Mouse (Mus musculus): ENCODE measurements around the gene Cend1. TPM values are rescaled to one million over a fixed set of nuclear protein-coding genes. Genes with fewer than 3 reads are reported as not detected.
"Not testable (repeated sequence)": the region's sequence is repeated elsewhere in the genome, so short reads cannot be mapped to it uniquely, and the experiment has no call there.

The Cend1 gene
- polyA plus RNA-seq, 1 experiment from 2014 or later: 46.9 TPM

DNA sequence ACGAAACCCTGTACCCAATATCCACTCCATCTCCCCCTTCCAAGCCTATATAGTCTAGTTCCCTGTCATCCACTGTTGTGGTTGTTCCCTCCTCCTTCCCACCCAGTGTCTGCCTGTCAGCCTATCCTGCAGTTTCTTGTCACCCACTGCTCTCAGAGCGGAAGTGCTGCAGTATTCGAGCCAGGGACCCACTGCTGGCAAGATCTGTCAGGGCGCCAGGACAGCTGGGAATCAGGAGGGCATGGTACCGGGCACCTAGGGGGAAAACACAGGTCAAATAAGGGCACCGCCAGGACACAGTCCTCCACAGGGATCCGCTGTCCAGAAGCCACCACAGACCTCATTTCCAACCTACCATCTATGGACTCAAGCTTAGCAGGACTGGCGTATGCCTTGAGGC lies 18.7 kb downstream of the Cend1 start:
- H3K9me3 ChIP-seq (ENCODE audit: control insufficient read depth, low read length): no peaks in the 10 kb centered on the region
- H3K27me3 ChIP-seq (ENCODE audit: control insufficient read depth, insufficient read depth, low read length): no peaks in the 10 kb centered on the region
- H3K4me2 ChIP-seq (replicated peaks): no peak overlapping the region
- WGBS: 91% methylated on average over 8 of the region's 8 CpGs
- DNase-seq (ENCODE audit: low spot score) (no peak), ATAC-seq (ENCODE audit: low FRiP score) (no peak)
- no peak overlapping the region for H3K27ac ChIP-seq
- no peak overlapping the region for H3K4me3 ChIP-seq (replicated peaks; ENCODE audit: low read length)
- no peak overlapping the region for H3K9ac ChIP-seq
- peaks cover 13% of the 10 kb centered on the region for H3K4me1 ChIP-seq (replicated peaks; ENCODE audit: control insufficient read depth, insufficient read depth, low read length)
- H3K36me3 ChIP-seq (replicated peaks; ENCODE audit: control insufficient read depth, insufficient read depth): peaks cover 32% of the 10 kb centered on the region; the same call in 1 of the 2 replicates

DNA sequence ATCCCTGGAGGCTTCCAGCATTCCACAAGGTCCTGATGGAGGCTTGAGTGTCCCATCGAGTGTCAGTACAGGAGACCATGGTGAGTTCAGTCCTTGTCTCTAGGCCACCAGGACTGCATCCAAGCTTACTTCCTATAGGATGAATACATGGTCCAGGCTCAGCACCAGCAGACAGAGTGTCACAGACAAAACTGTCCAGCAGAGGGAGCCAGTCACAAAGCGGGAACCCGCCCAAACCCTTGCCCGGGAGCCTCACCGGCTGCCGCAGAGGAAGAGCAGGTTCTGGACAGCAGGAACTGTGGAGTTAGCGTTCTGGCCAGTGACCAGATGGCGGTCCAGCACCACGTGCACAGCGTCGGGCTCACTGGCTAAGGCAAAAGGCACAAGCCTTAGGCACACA lies 20.5 kb downstream of the Cend1 start:
- 13% methylated on average over 11 of the region's 11 CpGs for WGBS
- peak overlapping the region; percentile 40 for H3K9ac ChIP-seq
- H3K4me1 ChIP-seq (replicated peaks; ENCODE audit: control insufficient read depth, insufficient read depth, low read length): peaks cover 8% of the 10 kb centered on the region
- no peak overlapping the region for H3K4me3 ChIP-seq (replicated peaks; ENCODE audit: low read length)
- DNase-seq (ENCODE audit: low spot score) (peak; percentile 87), ATAC-seq (ENCODE audit: low FRiP score) (peak; percentile 69)
- 0 out of 2 replicates have a peak overlapping the region, but pooled peaks have one; percentile 7 for H3K4me2 ChIP-seq (replicated peaks)
- H3K9me3 ChIP-seq (ENCODE audit: control insufficient read depth, low read length): no peaks in the 10 kb centered on the region
- peaks cover 38% of the 10 kb centered on the region; the same call in 1 of the 2 replicates for H3K36me3 ChIP-seq (replicated peaks; ENCODE audit: control insufficient read depth, insufficient read depth)
- 0 out of 2 replicates have a peak overlapping the region, but pooled peaks have one; percentile 34 for H3K27ac ChIP-seq
- no peaks in the 10 kb centered on the region for H3K27me3 ChIP-seq (ENCODE audit: control insufficient read depth, insufficient read depth, low read length)

DNA sequence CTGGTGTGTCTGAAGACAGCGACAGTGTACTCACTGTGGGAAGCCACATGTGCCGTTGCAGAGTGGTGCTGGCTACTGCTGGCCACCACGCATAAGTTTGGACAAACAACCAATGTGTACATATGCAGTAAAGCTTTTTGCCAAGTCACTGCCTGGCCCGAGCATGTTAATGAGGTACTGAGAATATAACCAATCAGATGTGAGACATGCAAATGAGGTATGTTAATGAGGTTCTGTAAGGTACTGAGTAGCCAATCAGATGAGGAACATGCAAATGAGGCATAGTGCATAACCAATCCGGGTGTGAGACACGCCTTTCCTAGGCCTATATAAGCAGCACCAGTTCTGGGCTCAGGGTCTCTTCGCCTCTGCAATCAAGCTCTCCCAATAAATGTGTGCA lies 21.6 kb downstream of the Cend1 start:
- peaks cover 47% of the 10 kb centered on the region for H3K36me3 ChIP-seq (replicated peaks; ENCODE audit: control insufficient read depth, insufficient read depth)
- H3K27me3 ChIP-seq (ENCODE audit: control insufficient read depth, insufficient read depth, low read length); DNase-seq (ENCODE audit: low spot score); ATAC-seq (ENCODE audit: low FRiP score); H3K4me3 ChIP-seq (replicated peaks; ENCODE audit: low read length); H3K4me2 ChIP-seq (replicated peaks); H3K27ac ChIP-seq; H3K9ac ChIP-seq; H3K4me1 ChIP-seq (replicated peaks; ENCODE audit: control insufficient read depth, insufficient read depth, low read length); H3K9me3 ChIP-seq (ENCODE audit: control insufficient read depth, low read length): not testable (repeated sequence)
- 95% methylated on average over 7 of the region's 7 CpGs for WGBS

DNA sequence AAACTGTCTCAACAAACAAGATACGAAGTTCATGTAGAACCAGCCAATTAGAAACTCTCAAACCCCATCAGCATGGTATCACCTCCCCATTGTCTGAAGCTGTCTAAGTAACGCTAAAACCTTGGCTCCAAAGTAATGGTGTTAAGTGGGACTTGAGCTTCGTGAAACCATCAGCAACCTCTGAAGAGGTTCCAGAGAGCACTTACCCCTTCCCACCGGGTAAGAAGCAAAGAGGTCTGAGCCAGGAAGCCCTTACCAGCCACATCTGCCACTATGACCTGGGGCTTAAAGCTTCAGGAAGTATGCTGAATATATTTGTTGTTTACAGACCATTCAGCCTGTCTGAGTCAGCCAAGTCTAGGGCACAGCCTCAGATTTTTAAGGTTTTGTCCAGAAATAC lies 23.8 kb downstream of the Cend1 start:
- Histone ChIP-seq H3K9me3 (ENCODE audit: control insufficient read depth, low read length) (no peaks in the 10 kb centered on the region), H3K4me2 (replicated peaks) (no peak overlapping the region), H3K36me3 (replicated peaks; ENCODE audit: control insufficient read depth, insufficient read depth) (peaks cover 65% of the 10 kb centered on the region), H3K27ac (no peak overlapping the region), H3K27me3 (ENCODE audit: control insufficient read depth, insufficient read depth, low read length) (no peaks in the 10 kb centered on the region), H3K9ac (no peak overlapping the region), H3K4me1 (replicated peaks; ENCODE audit: control insufficient read depth, insufficient read depth, low read length) (no peaks in the 10 kb centered on the region; the same call in 1 of the 2 replicates), H3K4me3 (replicated peaks; ENCODE audit: low read length) (no peak overlapping the region)
- ATAC-seq (ENCODE audit: low FRiP score): no peak
- 88% methylated on average over 4 of the region's 4 CpGs for WGBS
- no peak for DNase-seq (ENCODE audit: low spot score)

DNA sequence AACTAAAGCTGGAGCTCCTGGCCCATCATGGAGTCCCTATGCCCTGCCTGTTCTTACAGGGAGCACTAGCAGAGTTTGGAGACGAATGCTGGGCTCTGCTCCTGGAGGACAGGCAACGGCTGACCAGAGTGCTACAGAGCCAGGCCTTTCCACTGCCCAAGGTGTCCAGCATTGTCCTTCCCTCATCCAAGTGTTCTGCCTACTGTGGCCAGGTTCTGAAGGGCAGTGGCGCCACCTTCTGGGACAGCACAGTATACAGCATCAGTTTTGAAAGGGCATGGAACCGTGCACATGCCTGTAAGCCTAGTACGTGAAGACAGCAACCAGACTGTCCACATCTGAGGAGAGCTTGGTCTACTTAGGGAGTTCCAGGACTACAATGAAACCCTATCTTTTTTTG lies 26.0 kb downstream of the Cend1 start:
- DNase-seq (ENCODE audit: low spot score) (peak; percentile 29), ATAC-seq (ENCODE audit: low FRiP score) (no peak)
- H3K27ac ChIP-seq: no peak overlapping the region
- H3K9me3 ChIP-seq (ENCODE audit: control insufficient read depth, low read length): no peaks in the 10 kb centered on the region
- H3K4me1 ChIP-seq (replicated peaks; ENCODE audit: control insufficient read depth, insufficient read depth, low read length): no peaks in the 10 kb centered on the region
- 46% methylated on average over 5 of the region's 5 CpGs for WGBS
- H3K27me3 ChIP-seq (ENCODE audit: control insufficient read depth, insufficient read depth, low read length): no peaks in the 10 kb centered on the region
- H3K4me2 ChIP-seq (replicated peaks): no peak overlapping the region
- no peak overlapping the region for H3K9ac ChIP-seq
- H3K4me3 ChIP-seq (replicated peaks; ENCODE audit: low read length): no peak overlapping the region
- peaks cover 65% of the 10 kb centered on the region for H3K36me3 ChIP-seq (replicated peaks; ENCODE audit: control insufficient read depth, insufficient read depth)

DNA sequence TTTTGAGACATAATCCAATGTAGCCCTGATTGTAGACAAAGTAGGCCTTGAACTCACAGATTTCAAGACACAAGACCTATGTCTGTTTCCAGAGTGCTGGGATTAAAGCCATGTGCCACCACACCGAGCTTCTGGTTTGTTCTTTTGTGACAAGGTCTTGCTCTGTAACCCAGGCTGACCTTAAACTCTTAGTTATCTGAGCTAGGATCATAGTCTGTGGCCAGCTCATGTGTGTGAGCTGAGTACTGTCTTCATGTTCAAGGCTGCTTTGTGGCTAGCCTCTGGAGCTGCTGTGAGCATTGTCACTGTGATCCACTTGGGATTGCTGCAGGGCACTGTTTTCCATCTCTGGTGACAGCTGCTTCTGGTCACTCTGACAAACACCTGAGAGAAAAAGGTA lies 33.9 kb downstream of the Cend1 start:
- DNase-seq (ENCODE audit: low spot score) (no peak), ATAC-seq (ENCODE audit: low FRiP score) (no peak)
- Histone ChIP-seq H3K4me3 (replicated peaks; ENCODE audit: low read length) (no peak overlapping the region), H3K4me2 (replicated peaks) (no peak overlapping the region), H3K36me3 (replicated peaks; ENCODE audit: control insufficient read depth, insufficient read depth) (peaks cover 48% of the 10 kb centered on the region), H3K4me1 (replicated peaks; ENCODE audit: control insufficient read depth, insufficient read depth, low read length) (peaks cover 12% of the 10 kb centered on the region), H3K27ac (no peak overlapping the region), H3K9me3 (ENCODE audit: control insufficient read depth, low read length) (no peaks in the 10 kb centered on the region), H3K9ac (no peak overlapping the region), H3K27me3 (ENCODE audit: control insufficient read depth, insufficient read depth, low read length) (no peaks in the 10 kb centered on the region)
- 74% methylated on average over 1 of the region's 1 CpGs for WGBS

DNA sequence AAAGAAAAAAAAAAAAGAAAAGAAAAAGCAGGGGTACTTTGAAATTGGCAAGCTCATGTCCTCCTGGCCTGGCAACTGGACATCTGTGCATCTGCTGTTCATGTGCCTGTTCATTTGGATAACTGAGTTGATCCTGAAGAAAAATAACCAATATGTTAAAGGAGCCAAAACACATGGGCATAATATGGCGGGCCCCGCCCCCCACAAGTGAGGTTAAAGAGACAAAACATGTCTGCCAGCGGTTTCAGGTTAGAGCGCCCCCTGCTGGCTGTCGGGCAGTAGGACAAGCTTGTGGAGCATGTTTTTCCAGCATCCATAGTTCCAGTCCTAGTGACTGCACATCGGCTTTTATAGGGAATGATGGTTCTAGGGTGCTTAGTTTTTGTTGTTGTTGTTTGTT lies 34.5 kb downstream of the Cend1 start:
- DNase-seq (ENCODE audit: low spot score) (peak; percentile 55), ATAC-seq (ENCODE audit: low FRiP score) (no peak)
- H3K27me3 ChIP-seq (ENCODE audit: control insufficient read depth, insufficient read depth, low read length): no peaks in the 10 kb centered on the region
- no peaks in the 10 kb centered on the region for H3K9me3 ChIP-seq (ENCODE audit: control insufficient read depth, low read length)
- no peak overlapping the region for H3K4me3 ChIP-seq (replicated peaks; ENCODE audit: low read length)
- no peak overlapping the region for H3K9ac ChIP-seq
- H3K27ac ChIP-seq: no peak overlapping the region
- H3K36me3 ChIP-seq (replicated peaks; ENCODE audit: control insufficient read depth, insufficient read depth): peaks cover 42% of the 10 kb centered on the region
- peaks cover 12% of the 10 kb centered on the region for H3K4me1 ChIP-seq (replicated peaks; ENCODE audit: control insufficient read depth, insufficient read depth, low read length)
- H3K4me2 ChIP-seq (replicated peaks): no peak overlapping the region
- 22% methylated on average over 6 of the region's 6 CpGs for WGBS

DNA sequence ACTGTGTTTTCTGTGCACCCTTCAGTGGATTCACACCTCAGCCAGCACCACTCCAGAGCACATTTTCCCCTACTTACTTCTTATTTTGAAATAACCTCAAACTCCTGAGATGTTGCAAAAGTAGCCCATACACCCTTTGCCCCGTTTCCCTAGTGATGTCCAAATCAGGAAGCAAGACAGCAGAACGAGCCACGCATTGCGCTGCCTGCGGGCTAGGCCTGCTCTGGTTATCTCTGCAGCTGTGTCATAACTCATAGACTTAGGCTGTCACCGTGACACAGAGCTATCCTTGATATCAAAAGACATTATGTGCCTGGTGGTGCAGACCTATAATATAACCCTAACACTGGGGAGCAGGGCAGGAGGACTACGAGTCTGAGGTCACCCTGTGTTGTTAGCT lies 35.1 kb downstream of the Cend1 start:
- H3K36me3 ChIP-seq (replicated peaks; ENCODE audit: control insufficient read depth, insufficient read depth): peaks cover 36% of the 10 kb centered on the region
- DNase-seq (ENCODE audit: low spot score) (no peak), ATAC-seq (ENCODE audit: low FRiP score) (no peak)
- no peak overlapping the region for H3K4me2 ChIP-seq (replicated peaks)
- H3K9ac ChIP-seq: no peak overlapping the region
- 92% methylated on average over 7 of the region's 7 CpGs for WGBS
- H3K4me1 ChIP-seq (replicated peaks; ENCODE audit: control insufficient read depth, insufficient read depth, low read length): peaks cover 12% of the 10 kb centered on the region
- H3K4me3 ChIP-seq (replicated peaks; ENCODE audit: low read length): no peak overlapping the region
- H3K27ac ChIP-seq: no peak overlapping the region
- no peaks in the 10 kb centered on the region for H3K9me3 ChIP-seq (ENCODE audit: control insufficient read depth, low read length)
- no peaks in the 10 kb centered on the region for H3K27me3 ChIP-seq (ENCODE audit: control insufficient read depth, insufficient read depth, low read length)

DNA sequence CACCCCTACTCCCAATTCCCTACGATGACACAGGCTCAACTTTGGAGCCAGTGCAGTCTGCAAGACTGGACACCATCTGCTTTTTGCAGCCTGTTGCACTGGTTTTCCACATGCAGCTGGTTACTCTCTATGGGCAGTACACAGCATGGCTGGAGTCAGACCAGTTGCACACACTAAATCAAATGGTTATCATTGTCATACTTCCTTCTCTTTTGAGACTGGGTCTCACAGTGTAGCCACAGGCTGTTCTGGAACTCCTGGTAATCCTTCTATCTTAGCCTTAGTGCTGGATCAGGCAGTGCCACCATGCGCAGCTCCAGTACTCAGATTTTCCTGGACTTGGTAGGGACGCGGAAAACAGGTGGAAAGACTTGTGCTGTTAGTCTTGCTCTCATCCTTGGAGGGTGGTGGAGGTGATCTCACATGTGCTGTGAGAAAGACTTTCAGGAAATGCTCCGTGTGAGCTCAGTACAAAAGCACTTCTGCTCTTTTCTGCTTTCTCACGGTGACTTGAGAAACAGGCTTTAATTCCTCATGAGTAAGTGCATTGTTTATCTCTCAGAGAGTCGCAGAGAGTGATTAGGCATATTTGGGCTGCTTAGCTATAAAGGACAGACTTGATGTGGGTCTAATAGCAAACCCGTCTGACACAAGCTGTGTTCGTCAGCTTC lies 36.6 kb downstream of the Cend1 start:
- Histone ChIP-seq H3K36me3 (replicated peaks; ENCODE audit: control insufficient read depth, insufficient read depth) (peaks cover 21% of the 10 kb centered on the region), H3K9ac (peak overlapping the region; percentile 87), H3K4me3 (replicated peaks; ENCODE audit: low read length) (peak overlapping the region; percentile 55), H3K4me2 (replicated peaks) (peak overlapping the region; percentile 95), H3K4me1 (replicated peaks; ENCODE audit: control insufficient read depth, insufficient read depth, low read length) (peaks cover 12% of the 10 kb centered on the region), H3K27ac (peak overlapping the region; percentile 73; the same call in 1 of the 2 replicates), H3K9me3 (ENCODE audit: control insufficient read depth, low read length) (no peaks in the 10 kb centered on the region), H3K27me3 (ENCODE audit: control insufficient read depth, insufficient read depth, low read length) (no peaks in the 10 kb centered on the region)
- no peak for DNase-seq (ENCODE audit: low spot score)
- WGBS: 26% methylated on average over 9 of the region's 9 CpGs
- ATAC-seq (ENCODE audit: low FRiP score): no peak
